Mouse (Mus musculus): Measurements from ENCODE around the gene Timm50. TPM values are rescaled to one million over a fixed set of nuclear protein-coding genes. Genes with fewer than 3 reads are reported as not detected.

The Timm50 gene
- total and polyA plus RNA-seq, 2 experiments from 2014 or later = 64.0 to 116 TPM

DNA sequence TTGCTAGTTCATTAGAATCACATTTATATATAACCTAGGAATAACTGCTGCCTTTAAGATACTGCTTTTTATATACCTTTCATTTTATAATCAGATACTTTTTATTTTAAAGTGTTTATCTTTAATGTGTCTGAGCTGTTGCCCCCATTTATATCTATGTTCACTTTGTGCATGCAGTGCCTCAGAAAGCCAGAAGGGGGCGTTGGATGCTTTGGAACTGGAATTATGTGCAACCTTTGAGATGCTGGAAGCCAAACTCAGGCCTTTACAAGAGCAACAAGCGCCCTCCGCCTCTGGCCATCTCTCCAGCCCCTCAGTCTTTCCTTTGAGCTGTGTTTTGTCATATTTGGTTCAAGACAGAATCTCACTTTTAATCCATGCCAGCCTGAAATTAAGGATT lies 40.1 kb downstream of the Timm50 start:
- H3K4me2 ChIP-seq (ENCODE audit: low read depth) = no peak overlapping the region
- 69% methylated on average over 3 of the region's 3 CpGs for WGBS
- peak; percentile 41 for TF ChIP-seq CTCF (IDR thresholded peaks at IDR 0.05; ENCODE audit: low read depth)
- no peak for DNase-seq
- no peaks in the 10 kb centered on the region for H3K9me3 ChIP-seq (ENCODE audit: low read length)
- no peak overlapping the region for H3K4me3 ChIP-seq (ENCODE audit: low read depth, low read length)
- H3K9ac ChIP-seq = no peak overlapping the region
- ATAC-seq = no peak
- H3K27ac ChIP-seq (ENCODE audit: low read depth, low read length) = no peak overlapping the region
- peaks cover 11% of the 10 kb centered on the region for H3K36me3 ChIP-seq (ENCODE audit: insufficient read depth)
- no peaks in the 10 kb centered on the region for H3K4me1 ChIP-seq (ENCODE audit: insufficient read depth)
- no peaks in the 10 kb centered on the region for H3K27me3 ChIP-seq (ENCODE audit: insufficient read depth, low read length)

DNA sequence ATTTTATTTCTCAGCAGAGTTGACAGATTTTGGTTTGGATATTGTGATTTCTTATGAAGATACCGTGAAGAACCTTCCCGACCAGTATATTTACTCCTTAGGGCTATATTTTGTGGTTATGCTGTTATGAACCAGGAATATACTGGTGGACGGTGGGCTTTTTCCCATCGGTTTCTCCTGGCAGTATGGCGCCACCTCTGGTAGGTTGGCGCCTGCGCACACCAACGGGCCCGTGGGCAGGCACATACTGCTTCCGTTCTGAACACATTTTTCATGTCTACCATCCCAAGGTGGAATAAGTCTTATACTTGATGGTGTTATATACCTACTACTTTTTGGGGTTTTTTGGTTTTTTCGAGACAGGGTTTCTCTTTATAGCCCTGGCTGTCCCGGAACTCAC lies 42.5 kb downstream of the Timm50 start:
- peak overlapping the region; percentile 97; the same call in 1 of the 2 replicates for H3K4me3 ChIP-seq (ENCODE audit: low read depth, low read length)
- no peaks in the 10 kb centered on the region for H3K4me1 ChIP-seq (ENCODE audit: insufficient read depth)
- peaks cover 11% of the 10 kb centered on the region for H3K36me3 ChIP-seq (ENCODE audit: insufficient read depth)
- peak; percentile 46 for TF ChIP-seq CTCF (IDR thresholded peaks at IDR 0.05; ENCODE audit: low read depth)
- no peaks in the 10 kb centered on the region for H3K27me3 ChIP-seq (ENCODE audit: insufficient read depth, low read length)
- no peak overlapping the region for H3K9ac ChIP-seq
- DNase-seq (no peak), ATAC-seq (no peak)
- no peaks in the 10 kb centered on the region for H3K9me3 ChIP-seq (ENCODE audit: low read length)
- H3K27ac ChIP-seq (ENCODE audit: low read depth, low read length) = no peak overlapping the region
- H3K4me2 ChIP-seq (ENCODE audit: low read depth) = no peak overlapping the region
- 92% methylated on average over 12 of the region's 12 CpGs for WGBS

DNA sequence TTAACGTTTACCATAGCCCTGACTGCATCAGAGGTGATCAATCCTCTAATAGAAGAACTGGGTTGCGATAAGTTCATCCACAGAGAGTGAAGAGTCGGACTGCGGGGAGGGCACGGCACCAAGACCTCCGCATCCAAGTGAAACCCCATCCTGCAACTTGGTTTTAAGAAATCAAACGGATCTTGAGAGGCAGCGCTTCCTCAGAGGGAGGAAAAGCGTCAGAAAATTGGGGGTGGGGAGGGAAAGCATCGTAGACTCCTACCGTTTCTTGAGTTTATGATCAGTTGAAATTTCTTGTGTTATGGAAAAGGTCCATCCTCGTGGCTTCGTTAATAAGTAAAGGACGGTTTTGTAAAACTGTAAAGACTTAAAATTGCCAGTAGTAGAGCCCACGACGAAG lies 43.3 kb downstream of the Timm50 start:
- 33% methylated on average over 16 of the region's 16 CpGs for WGBS

DNA sequence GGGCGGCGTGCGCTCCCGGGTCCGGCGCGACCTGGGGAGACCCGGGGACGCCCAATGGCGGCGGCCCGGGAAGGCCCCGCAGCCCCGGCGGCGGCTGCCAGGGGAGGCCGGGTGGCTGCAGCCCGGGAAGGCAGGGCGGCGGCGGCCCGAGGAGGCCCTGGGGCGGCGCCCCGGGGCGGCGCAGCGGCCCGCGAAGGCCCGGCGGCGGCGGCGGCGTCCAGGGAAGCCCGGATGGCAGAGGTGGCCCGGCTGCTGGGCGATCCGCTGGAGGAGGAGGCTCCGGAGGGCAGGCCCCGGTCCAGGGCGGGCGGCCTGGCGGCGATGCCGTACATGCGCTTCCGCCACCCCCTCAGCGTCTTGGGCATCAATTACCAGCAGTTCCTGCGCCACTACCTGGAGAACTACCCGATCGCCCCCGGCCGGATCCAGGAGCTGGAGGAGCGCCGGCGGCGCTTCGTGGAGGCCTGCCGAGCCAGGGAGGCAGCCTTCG lies 43.8 kb downstream of the Timm50 start:
- 3% methylated on average over 60 of the region's 62 CpGs for WGBS
- peak; percentile 76 for ATAC-seq

More for the DNA sequence above, 43.3 kb downstream of the Timm50 start:
- Histone ChIP-seq H3K4me1 (ENCODE audit: insufficient read depth) (no peaks in the 10 kb centered on the region), H3K27me3 (ENCODE audit: insufficient read depth, low read length) (no peaks in the 10 kb centered on the region), H3K27ac (ENCODE audit: low read depth, low read length) (peak overlapping the region; percentile 93), H3K9ac (peak overlapping the region; percentile 95), H3K9me3 (ENCODE audit: low read length) (no peaks in the 10 kb centered on the region), H3K4me3 (ENCODE audit: low read depth, low read length) (peak overlapping the region; percentile 97), H3K36me3 (ENCODE audit: insufficient read depth) (peaks cover 10% of the 10 kb centered on the region), H3K4me2 (ENCODE audit: low read depth) (peak overlapping the region; percentile 80)
- DNase-seq (no peak), ATAC-seq (no peak)
- TF ChIP-seq CTCF (IDR thresholded peaks at IDR 0.05; ENCODE audit: low read depth) = no peak

DNA sequence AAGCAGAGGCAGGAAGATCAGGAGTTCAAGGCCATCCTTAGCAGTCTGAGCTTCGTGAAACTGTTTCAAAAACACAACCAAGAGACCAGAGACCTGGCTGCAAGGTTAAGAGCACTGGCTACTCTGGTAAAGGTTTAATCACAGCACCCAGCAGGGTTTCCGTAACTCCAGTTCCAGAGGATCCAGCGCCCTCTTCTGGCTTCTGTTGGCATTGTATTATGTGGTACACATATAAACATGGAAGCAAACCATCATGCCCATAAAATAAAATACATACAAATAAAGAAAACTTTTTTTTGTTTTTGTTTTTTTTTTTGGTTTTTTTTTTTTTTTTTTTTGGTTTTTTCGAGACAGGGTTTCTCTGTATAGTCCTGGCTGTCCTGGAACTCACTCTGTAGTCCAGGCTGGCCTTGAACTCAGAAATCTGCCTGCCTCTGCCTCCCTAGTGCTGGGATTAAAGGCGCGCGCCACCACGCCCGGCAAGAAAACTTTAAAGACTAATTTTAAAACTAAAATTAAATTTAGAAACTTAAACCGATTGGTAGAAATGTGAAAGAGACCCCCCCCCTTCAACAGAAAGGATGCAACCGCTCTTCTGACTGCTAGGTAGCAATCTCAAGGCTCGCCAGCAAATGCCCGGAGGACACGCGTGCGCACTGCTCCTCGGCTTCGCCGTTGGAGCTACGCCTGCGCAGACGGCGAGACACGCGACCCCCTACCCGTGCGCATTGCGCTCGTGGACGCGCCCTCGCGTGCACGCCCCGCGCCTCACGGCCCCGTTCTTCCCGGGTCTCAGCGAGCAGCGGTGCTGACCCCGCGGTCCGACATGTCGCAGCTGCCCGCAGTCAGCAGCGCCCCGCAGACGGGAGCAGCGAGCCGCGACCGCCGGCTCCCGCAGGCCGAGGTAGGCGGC lies 44.5 kb downstream of the Timm50 start, which contains the start of gene Eid2:
Eid2 (plus strand) TSS at position 753 of the 913 bp plus-strand sequence.
- Histone ChIP-seq H3K4me1 (ENCODE audit: insufficient read depth) (no peaks in the 10 kb centered on the region), H3K27me3 (ENCODE audit: insufficient read depth, low read length) (no peaks in the 10 kb centered on the region), H3K4me3 (ENCODE audit: low read depth, low read length) (peak within 1 kb of the TSS; percentile 97), H3K36me3 (ENCODE audit: insufficient read depth) (no peaks in the 10 kb centered on the region), H3K9me3 (ENCODE audit: low read length) (no peaks in the 10 kb centered on the region), H3K9ac (peak within 1 kb of the TSS; percentile 95), H3K27ac (ENCODE audit: low read depth, low read length) (peak within 1 kb of the TSS; percentile 93), H3K4me2 (ENCODE audit: low read depth) (peak within 1 kb of the TSS; percentile 80)
- DNase-seq (peak; percentile 97), ATAC-seq (peak; percentile 97)
- WGBS = 8% methylated on average over 56 of the region's 57 CpGs
- TF ChIP-seq CTCF (IDR thresholded peaks at IDR 0.05; ENCODE audit: low read depth) = peak; percentile 20; the same call in 1 of the 2 replicates

More for the DNA sequence above, 43.8 kb downstream of the Timm50 start:
- Histone ChIP-seq H3K4me2 (ENCODE audit: low read depth) (peak overlapping the region; percentile 80), H3K36me3 (ENCODE audit: insufficient read depth) (peaks cover 5% of the 10 kb centered on the region), H3K4me3 (ENCODE audit: low read depth, low read length) (peak overlapping the region; percentile 97), H3K27ac (ENCODE audit: low read depth, low read length) (peak overlapping the region; percentile 93), H3K9ac (peak overlapping the region; percentile 95), H3K9me3 (ENCODE audit: low read length) (no peaks in the 10 kb centered on the region), H3K27me3 (ENCODE audit: insufficient read depth, low read length) (no peaks in the 10 kb centered on the region), H3K4me1 (ENCODE audit: insufficient read depth) (no peaks in the 10 kb centered on the region)
- no peak for TF ChIP-seq CTCF (IDR thresholded peaks at IDR 0.05; ENCODE audit: low read depth)
- DNase-seq = peak; percentile 61

DNA sequence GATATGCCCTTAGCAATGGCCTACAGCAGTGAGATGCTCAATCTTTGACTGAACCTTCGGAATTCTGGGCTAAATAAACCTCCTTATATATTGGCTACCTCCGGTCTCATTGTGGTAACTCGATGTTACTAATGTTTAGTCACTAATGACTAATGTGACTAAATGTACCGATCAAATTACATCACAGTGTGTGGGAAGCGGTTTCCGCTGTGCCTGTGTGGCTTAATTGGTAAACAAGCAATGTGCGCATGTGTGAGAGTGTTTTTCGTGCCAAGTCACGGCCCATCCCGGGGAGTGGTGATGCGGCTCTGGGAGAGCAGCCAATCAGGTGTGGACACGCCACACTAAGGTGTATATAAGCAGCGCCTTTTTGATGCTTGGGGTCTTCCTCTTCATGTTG lies 46.5 kb downstream of the Timm50 start:
- ATAC-seq (no peak), DNase-seq (no peak)
- Histone ChIP-seq H3K4me1 (ENCODE audit: insufficient read depth) (no peaks in the 10 kb centered on the region), H3K4me3 (ENCODE audit: low read depth, low read length) (no peak overlapping the region), H3K36me3 (ENCODE audit: insufficient read depth) (no peaks in the 10 kb centered on the region), H3K27ac (ENCODE audit: low read depth, low read length) (no peak overlapping the region), H3K9ac (no peak overlapping the region), H3K27me3 (ENCODE audit: insufficient read depth, low read length) (no peaks in the 10 kb centered on the region), H3K4me2 (ENCODE audit: low read depth) (no peak overlapping the region), H3K9me3 (ENCODE audit: low read length) (no peaks in the 10 kb centered on the region)
- no peak for TF ChIP-seq CTCF (IDR thresholded peaks at IDR 0.05; ENCODE audit: low read depth)
- WGBS = 80% methylated on average over 13 of the region's 13 CpGs

DNA sequence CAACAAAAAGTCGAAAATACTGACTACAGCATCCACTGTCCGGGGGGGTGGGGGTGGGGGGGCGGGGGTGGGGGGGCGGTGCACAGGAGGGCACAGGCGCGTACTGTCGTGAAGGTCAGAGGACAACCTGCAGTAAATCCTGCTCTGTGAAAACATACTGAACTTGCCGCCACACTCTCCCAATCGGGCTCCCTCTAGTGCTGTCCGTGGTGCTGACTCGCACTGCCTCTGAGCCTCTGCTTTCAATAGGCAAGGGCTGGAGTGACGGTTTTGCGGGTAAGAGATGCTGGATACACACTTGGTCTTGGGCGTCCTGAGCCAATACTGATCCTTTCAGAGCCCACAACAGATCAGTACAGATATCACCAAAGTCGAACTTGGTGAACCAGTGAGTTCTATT lies 48.1 kb downstream of the Timm50 start:
- no peaks in the 10 kb centered on the region for H3K4me1 ChIP-seq (ENCODE audit: insufficient read depth)
- 6% methylated on average over 15 of the region's 15 CpGs for WGBS
- no peak overlapping the region for H3K4me2 ChIP-seq (ENCODE audit: low read depth)
- H3K9ac ChIP-seq = no peak overlapping the region
- H3K4me3 ChIP-seq (ENCODE audit: low read depth, low read length) = no peak overlapping the region
- H3K9me3 ChIP-seq (ENCODE audit: low read length) = no peaks in the 10 kb centered on the region
- H3K27me3 ChIP-seq (ENCODE audit: insufficient read depth, low read length) = no peaks in the 10 kb centered on the region
- peak; percentile 27 for TF ChIP-seq CTCF (IDR thresholded peaks at IDR 0.05; ENCODE audit: low read depth)
- ATAC-seq (no peak), DNase-seq (no peak)
- no peak overlapping the region for H3K27ac ChIP-seq (ENCODE audit: low read depth, low read length)
- H3K36me3 ChIP-seq (ENCODE audit: insufficient read depth) = no peaks in the 10 kb centered on the region
